Mouse (Mus musculus) stomach, embryonic 15.5 days (tissue): ENCODE measurements around the gene Acacb. TPM values are rescaled to one million over a fixed set of nuclear protein-coding genes. Genes with fewer than 3 reads are reported as not detected.

Experiments used
- ATAC-seq: fragments of 200-750 bp; cut with Nextera tagmentation; 2 replicates; pipeline ENCODE4 v1.8.0; 2017; ENCODE audit warnings: low read depth, moderate number of reproducible peaks, moderate TSS enrichment; ENCODE audit not compliant: insufficient read depth, low FRiP score
- H3K27ac ChIP-seq: fragments of 300-500 bp; sonication (generic); 2 replicates; pipeline ENCODE4 v1.5.1; 2015; ENCODE audit warnings: mild to moderate bottlenecking, inconsistent platforms
- H3K27me3 ChIP-seq: fragments of 300-500 bp; sonication (generic); replicated peaks from 2 replicates; pipeline ENCODE4 v1.6.1; 2015; ENCODE audit warnings: inconsistent platforms
- H3K36me3 ChIP-seq: fragments of 300-500 bp; sonication (generic); 2 replicates; pipeline ENCODE4 v1.6.1; 2015; ENCODE audit warnings: inconsistent platforms
- H3K4me1 ChIP-seq: fragments of 300-500 bp; sonication (generic); 2 replicates; pipeline ENCODE4 v1.6.1; 2015; ENCODE audit warnings: inconsistent platforms
- H3K4me2 ChIP-seq: fragments of 300-500 bp; sonication (generic); 2 replicates; pipeline ENCODE4 v1.6.1; 2015; ENCODE audit warnings: mild to moderate bottlenecking, inconsistent platforms
- H3K4me3 ChIP-seq: fragments of 300-500 bp; sonication (generic); replicated peaks from 2 replicates; pipeline ENCODE4 v1.5.1; 2015; ENCODE audit warnings: inconsistent platforms
- H3K9ac ChIP-seq: fragments of 300-500 bp; sonication (generic); 2 replicates; pipeline ENCODE4 v1.6.1; 2015; ENCODE audit warnings: inconsistent platforms
- H3K9me3 ChIP-seq: fragments of 300-500 bp; sonication (generic); 2 replicates; pipeline ENCODE4 v1.6.1; 2016; ENCODE audit warnings: inconsistent platforms
- WGBS: fragments of 180-500 bp; shearing (Covaris S2); methylation state at CpG from one replicate; pipeline ENCODE4 v1.1.7; 2015; 5-methylcytosine and 5-hydroxymethylcytosine counted together
- polyA plus RNA-seq: library from polyadenylated mRNA; unstranded; fragments of >200 nt; fragmentation: Nextera tagmentation; extraction: Ambion mirVana; gene quantifications from 2 replicates; pipeline ENCODE4 v1.2.1, GENCODE M21; 2015

Acacb gene
- polyA plus RNA-seq, 1 experiment from 2014 or later, result 2.1 TPM

- 66% methylated on average over 22 of the region's 22 CpGs for WGBS
- H3K27me3 ChIP-seq, result no peaks in the 10 kb centered on the region
- H3K9me3 ChIP-seq, result no peaks in the 10 kb centered on the region
- no peak overlapping the region for H3K9ac ChIP-seq
- peaks cover 6% of the 10 kb centered on the region; the same call in 1 of the 2 replicates for H3K4me1 ChIP-seq
- H3K36me3 ChIP-seq, result no peaks in the 10 kb centered on the region
- no peak overlapping the region for H3K27ac ChIP-seq
- no peak for ATAC-seq
- H3K4me2 ChIP-seq, result no peak overlapping the region
- no peak overlapping the region for H3K4me3 ChIP-seq
Observed at GRCm38 (mm10) chr5:114299156-114299855, 153.0 kb downstream of the Acacb start.

- Histone ChIP-seq H3K36me3 (no peaks in the 10 kb centered on the region), H3K9ac (no peak overlapping the region), H3K27ac (no peak overlapping the region), H3K9me3 (no peaks in the 10 kb centered on the region), H3K4me1 (peaks cover 6% of the 10 kb centered on the region; the same call in 1 of the 2 replicates), H3K4me3 (no peak overlapping the region), H3K4me2 (no peak overlapping the region), H3K27me3 (no peaks in the 10 kb centered on the region)
- 85% methylated on average over 24 of the region's 24 CpGs for WGBS
- no peak for ATAC-seq
Observed at GRCm38 (mm10) chr5:114299883-114300610, 153.7 kb downstream of the Acacb start.

Other genes with a start within 250 kb of the Acacb start
- 129 and 144 TPM in 2 replicates for gene Coro1c, start 237.8 kb upstream of the Acacb start, polyA plus RNA-seq
- 13.3 and 13.7 TPM in 2 replicates for gene Ssh1, start 152.6 kb upstream of the Acacb start, polyA plus RNA-seq
- gene Dao, start 142.8 kb upstream of the Acacb start, polyA plus RNA-seq, result 3.4 and 5.0 TPM in 2 replicates
- 8.3 and 11.4 TPM in 2 replicates for gene Usp30, start 81.1 kb upstream of the Acacb start, polyA plus RNA-seq
- gene Svop, start 55.0 kb upstream of the Acacb start, polyA plus RNA-seq, result 1.9 and 2.6 TPM in 2 replicates
- gene Alkbh2, start 18.3 kb upstream of the Acacb start, polyA plus RNA-seq, result 9.3 and 13.3 TPM in 2 replicates
- 42.9 and 46.7 TPM in 2 replicates for gene Ung, start 16.1 kb upstream of the Acacb start, polyA plus RNA-seq
- not detected in 2 replicates for gene Foxn4, start 127.3 kb downstream of the Acacb start, polyA plus RNA-seq
- 5.5 and 6.5 TPM in 2 replicates for gene Myo1h, start 142.6 kb downstream of the Acacb start, polyA plus RNA-seq
- 122 and 124 TPM in 2 replicates for gene Kctd10, start 234.0 kb downstream of the Acacb start, polyA plus RNA-seq
- 36.1 and 37.9 TPM in 2 replicates for gene Ube3b, start 234.1 kb downstream of the Acacb start, polyA plus RNA-seq